Mouse (Mus musculus) frontal cortex, postnatal 10 days (tissue): ENCODE results near the gene Cpne2.
A peak's percentile ranks its signal among the peaks of the same experiment; 100 is the strongest.

Source experiments
- DNase-seq, 2 experiments: peaks; one replicate each; pipeline ENCODE4 v3.0.0; 2022; ENCODE audit warnings: low spot score in 2 of 2, mixed read lengths in 1 of 2

The Cpne2 gene

DNA sequence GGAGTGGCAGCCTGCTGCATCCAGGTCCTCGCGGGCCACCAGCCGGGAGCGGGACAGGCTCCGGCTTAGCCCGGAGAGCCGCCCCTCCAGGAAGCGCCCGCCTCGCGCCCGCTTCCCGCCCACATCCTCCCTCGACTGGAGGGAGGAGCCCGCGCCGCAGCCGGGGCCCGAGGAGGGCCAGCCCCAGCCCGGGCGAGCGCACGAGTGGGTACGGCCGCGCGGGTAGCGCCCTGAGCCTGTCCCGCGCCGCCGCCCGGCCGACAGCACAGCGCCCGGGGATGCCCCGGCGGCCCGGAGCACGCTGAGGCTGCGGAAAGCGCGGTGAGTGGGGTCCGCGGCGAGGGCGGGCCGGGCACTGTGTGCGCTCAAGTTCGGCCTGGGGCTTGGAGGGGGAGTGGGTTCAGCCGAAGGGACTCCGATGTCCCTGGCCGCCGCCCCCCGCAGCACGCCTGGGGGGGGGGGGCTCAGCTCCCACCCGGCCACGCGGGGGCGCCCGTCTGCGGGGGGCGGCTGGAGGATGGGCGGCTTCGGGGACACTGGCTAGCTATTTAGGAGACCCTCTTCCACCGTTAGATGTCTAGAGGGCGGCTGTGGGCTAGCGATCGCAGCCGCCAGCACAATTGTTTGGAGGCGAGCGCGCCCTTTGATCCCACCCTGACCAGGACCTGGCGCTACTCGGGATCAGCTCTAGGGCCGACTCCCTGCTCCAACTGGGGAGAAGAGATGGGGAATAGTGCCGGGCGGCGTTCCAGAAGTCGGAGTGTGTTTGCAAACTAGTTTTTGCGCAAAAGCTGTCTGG is at the start of gene Cpne2:
Cpne2 (plus strand) TSS at position 118 of the 799 bp plus-strand sequence.
- DNase-seq, result peak in 1 of 2 experiments; percentile 53

DNA sequence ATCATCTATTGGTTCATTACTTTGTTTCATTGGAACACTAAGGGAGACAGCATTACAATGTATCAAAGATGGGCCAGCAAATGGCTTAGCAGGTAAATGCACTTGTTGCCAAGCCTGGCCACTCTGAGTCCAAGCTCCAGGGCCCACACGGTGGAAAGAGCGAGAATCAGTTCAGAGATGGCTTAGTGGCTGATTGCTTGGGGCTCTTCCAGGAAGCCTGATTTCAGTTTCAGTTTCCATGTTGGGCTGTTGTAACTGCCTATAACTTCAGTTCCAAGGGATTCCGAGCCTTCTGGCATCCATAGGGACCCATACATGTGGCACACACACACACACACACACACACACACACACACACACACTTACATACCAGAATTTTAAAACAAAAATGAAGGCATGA is 47.5 kb upstream of the Cpne2 start:
- no peak for DNase-seq

DNA sequence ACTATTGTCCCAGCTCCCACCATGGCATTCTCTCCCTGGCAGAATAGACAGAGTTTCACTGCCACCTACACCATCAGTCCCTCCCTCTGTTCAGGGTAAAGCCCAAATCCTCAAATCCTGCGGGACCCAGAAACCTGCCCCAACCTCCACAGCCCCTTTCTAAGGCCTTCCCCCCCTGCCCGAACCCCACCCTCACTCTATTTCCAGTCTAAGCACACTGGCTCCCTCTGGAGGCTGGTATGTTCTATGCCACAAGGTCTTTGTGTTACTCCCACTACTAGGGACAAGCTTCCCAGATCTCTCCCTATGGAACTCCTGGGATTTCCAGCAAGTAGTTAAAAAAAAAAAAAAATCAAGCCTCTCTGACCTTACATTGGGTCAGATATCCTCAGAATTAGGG is 46.9 kb upstream of the Cpne2 start:
- DNase-seq, result peak in 1 of 2 experiments; percentile 28

DNA sequence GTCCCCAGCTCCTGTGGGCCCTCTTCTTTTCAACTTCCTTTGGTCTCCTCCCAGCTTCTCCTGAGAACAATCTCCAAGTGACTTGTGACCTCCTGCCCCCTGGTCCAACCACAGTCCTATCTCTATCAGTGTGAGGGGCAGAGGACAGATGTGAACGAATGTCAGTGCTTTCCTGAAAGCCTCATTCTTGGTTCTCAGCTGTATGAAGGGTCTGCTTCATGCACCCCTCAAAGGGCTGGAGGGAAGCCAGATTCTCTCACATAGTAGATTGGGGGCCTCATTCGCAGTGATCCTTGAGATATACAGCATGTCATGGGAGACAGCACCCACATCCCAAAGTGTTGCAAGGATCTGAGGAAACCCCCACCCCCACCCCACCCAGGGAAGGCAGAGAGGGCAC is 44.8 kb upstream of the Cpne2 start:
- DNase-seq, result no peak

GRCm38 (mm10) chr8:94489809-94490483 is 42.8 kb upstream of the Cpne2 start:
- no peak for DNase-seq

GRCm38 (mm10) chr8:94492021-94492681 is 40.6 kb upstream of the Cpne2 start:
- DNase-seq, result peak; percentile 65 to 68

DNA sequence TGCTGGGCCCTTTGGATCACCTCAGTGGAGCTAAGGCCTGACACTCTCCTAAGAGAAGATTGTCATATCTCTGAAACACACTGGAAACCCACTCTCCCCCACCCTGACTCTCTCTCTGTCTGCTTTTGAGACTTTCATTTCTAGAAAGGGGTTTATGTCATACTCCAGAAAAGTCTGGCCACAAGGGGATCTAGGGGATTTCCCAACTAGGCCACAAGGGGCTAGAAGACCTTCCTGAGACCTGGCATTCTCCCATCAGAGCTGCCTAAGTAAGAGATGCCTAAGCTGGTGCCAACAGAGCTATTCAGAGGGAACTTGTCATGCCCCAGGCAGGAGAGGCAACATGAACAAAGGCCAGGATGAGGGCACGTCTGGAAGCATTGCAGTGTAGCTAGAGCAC is 39.5 kb upstream of the Cpne2 start:
- no peak for DNase-seq

DNA sequence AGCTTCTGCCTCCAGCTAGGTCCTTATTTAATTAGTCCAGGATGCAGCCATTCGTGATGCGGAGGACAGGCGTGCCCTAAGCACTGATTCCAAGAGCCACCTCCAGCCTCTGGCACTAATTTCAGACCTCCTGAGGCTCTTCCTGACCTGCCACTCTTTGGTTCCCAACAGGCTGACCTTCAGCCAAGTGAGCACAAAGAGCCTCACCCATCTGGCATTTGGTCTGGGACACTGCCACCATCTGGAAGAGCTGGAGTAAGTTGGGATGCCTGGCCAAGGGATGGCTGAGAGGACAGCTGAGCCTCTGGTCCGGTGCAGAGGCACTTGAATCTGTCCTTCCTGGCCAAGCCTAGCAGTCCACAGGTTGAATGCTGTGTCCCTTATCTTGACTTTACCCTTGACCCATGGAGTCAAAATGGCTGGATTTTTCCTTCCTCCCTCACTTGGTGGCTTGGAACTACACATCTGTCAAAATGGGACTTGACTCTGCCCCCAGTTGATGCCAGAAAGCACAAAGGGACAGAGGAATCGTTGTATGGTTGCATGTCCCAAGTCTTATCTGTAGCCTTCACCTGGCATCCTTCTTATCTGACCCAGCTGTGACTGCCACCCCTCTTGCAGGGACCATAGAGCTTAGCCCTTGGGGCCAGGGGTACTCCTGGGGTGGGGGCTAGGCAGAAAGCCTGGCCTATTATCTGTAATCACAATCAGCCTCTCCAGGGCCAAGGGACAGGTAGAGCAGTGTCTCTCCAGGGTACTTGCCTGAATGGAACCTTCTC is 17.2 kb upstream of the Cpne2 start:
- DNase-seq, result no peak

GRCm38 (mm10) chr8:94516209-94516593 is 16.6 kb upstream of the Cpne2 start:
- no peak for DNase-seq

DNA sequence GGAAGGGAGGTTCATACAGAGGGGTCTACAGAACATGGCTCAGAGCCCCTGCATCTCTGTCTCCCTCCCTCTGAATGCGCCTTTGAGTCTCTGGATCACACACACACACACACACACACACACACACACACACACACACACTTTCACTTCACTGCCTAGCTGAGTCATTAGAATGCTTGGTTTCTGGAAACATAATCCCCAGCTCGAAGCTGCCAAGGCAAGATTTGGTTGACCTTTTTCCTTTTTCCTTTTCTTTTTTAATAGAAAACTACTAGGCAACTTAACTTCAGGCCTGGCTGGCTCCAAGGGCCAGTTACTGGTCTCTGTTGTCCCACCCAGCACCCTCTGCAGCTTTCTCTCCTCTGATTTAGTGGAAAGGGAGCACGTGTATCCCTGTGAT is 16.0 kb upstream of the Cpne2 start:
- no peak for DNase-seq

DNA sequence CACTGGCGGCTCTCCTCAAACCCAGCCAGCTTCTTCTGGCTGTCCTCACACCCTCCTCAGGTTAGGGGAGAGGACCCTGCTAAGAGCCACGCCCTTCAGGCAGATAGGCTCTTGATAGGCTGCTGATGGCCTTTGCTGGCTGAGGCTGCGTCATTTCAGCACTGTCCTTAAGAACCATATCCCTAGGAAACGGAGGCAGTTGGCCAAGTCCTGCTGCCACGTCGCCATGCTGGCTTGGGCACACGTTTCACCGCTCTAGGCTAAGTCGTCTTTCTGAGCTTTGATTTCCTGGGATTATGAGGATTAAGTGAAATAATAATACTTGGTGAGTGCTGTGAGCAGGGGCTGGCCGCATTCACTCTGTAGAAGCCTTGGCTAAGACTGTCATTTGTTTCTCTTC is 14.5 kb upstream of the Cpne2 start:
- no peak for DNase-seq

GRCm38 (mm10) chr8:94519021-94519420 is 13.8 kb upstream of the Cpne2 start:
- DNase-seq, result no peak

- no peak for DNase-seq
These were observed 11.3 kb upstream of the Cpne2 start for GRCm38 (mm10) chr8:94521481-94521880.

DNA sequence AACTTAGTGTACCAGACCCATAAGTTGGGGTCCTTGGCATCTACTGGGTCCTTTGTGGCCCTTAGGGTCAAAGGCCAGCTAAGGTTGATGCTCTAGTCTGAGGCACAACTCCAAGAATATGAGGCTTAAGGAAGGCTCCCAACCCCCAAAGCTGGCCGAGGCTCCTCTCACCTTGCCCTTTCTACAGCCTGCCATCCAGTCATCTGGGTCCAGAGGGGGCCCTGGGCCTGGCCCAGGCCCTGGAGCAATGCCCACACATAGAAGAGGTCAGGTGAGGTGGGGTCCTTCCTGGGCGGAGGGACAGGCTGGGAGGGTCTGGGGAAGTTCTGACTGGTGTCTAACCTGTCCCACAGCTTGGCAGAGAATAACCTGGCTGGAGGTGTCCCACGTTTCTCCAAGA is 10.3 kb upstream of the Cpne2 start:
- no peak for DNase-seq

DNA sequence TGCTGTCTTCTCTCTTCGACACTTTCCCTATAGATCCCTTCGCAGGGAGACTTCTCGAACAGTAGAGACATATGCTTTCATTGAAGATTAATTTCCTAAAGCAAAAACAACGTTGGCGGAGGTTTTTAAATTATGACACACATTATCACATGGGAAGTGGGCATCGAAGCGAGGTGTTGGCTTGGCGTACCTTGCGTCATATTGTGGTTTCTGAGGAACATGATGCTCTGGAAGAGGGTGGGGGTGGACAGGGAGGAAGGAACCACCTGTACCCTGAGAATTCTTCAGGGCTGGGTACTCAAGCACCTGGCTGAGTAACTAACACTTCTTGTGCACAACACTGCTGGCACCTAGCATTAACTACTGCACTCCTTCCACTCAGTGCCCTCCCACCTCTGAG is 8.2 kb upstream of the Cpne2 start:
- DNase-seq, result no peak

- no peak for DNase-seq
These were observed 5.6 kb upstream of the Cpne2 start for GRCm38 (mm10) chr8:94527178-94527577.

DNA sequence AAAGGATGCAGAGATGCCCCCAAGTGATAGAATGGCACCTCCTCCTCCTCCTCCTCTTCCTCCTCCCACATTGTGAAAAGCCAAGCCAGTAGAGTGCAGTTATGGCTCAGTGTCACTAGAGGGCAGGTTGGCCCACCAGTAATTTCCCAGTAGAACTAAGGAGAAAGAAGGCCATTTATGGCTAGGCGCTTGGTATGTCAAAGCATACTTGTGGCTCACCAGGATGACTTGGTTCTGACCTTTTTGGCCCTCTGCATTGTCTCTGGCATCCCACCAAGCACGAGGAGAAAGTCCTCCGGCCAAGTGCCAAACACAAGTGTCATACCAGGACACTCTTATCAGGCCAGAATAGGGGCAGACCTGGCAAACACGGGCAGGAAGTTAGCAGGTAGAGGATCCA is 4.5 kb upstream of the Cpne2 start:
- DNase-seq, result peak in 1 of 2 experiments; percentile 62

DNA sequence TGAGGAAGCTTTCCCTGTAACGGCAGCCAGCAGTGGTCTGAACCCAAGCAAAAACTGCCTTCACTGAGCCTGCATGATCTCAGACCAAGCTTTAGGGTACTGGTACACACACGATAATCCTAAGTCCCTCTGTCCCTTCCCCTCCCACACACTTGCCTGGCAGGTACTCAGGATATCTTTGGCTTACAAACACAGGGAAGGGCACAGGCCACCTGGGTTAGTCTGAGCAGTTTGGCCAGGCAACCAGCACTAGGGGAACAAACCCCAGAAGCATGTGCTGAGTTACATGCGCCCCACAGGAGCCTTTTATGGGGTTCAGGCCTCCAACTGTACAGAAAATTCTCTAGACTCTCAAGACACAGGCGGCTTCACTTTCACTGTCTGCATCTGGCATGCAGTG is 2.9 kb upstream of the Cpne2 start:
- no peak for DNase-seq

- no peak for DNase-seq
These were observed 2.1 kb upstream of the Cpne2 start for GRCm38 (mm10) chr8:94530643-94531042.

DNA sequence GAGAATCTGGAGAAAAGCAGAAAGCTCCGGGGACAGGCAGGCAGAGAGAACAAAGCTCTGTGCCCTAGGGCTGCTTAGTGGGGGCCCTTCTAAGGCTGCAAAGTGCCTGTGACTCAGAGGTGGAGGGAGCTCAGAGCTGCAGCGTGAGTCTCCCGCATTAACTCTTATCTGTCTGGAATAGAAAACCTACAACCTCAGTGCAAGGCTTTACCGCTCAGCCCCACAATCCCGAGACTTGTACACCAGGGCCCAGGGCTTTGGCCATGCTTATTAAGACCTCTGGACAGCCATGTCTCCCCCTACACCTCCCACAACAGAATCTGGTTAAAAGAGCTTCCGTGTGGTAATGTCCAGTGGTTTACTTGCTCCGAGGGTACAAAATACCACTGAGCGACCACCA is 790 bp upstream of the Cpne2 start:
- DNase-seq, result no peak

DNA sequence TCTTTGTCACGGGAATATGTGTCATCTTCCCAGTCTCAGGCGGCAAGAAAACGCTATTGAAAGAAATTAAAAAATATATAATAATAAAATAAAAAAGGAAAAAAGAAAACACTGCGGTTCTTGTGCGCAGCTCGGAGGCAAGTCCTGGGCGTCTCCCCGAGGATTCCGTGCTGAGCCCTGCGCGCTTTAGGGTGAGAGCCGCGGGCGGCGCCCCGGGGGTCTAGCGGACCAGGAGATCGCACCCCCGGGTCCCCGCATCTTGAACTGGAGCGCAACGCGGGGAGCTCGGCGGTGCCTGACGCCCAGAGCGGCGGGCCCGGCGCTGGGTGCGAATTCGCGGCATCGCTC is 291 bp upstream of the Cpne2 start:
- no peak for DNase-seq

- no peak for DNase-seq
These were observed 1.8 kb downstream of the Cpne2 start for GRCm38 (mm10) chr8:94534612-94535011.
